17 mouse cellular contexts compared by ENCODE assay signal in the genomic region with DNA sequence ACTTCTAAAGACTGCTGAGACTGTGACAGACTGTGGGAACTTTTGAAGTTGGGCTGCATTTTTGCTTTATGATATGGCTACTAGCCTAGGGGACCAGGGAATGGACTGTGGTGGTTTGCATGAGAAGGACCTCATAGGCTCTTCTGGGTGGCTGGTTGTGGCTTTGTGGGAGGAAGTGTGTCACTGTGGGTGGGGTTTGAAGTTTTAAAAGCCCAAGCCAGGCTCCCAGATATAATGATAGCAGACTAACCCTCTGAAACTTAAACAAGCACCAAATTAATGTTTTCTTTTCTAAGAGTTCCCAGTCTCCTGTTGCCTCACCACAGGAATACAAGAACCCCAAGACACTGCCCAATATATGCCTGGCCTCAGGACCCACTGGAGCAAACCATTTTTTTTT.
"Had no signal": no experiment of that assay in that cellular context is flagged by ENCODE, and none has a peak within 500 bp of the region (broad histone marks: within the 10 kb centered on the region; RNA-seq: fewer than 3 reads in every experiment).

No protein-coding gene starts in this region.

- DNase-seq: retina, postnatal 1 day; right cerebral cortex, adult 18-20 months; right cerebral cortex, postnatal 14 days; right cerebral cortex, postnatal 25 days; right cerebral cortex, postnatal 4 days; spleen, adult 18-20 months; thymus, adult 18-20 months; thymus, adult 2 months; thymus, postnatal 14 days; thymus, postnatal 25 days; thymus, postnatal 36 days; thymus, postnatal 4 days had no signal

- H3K9me3 ChIP-seq: neural tube, embryonic 12.5 days; neural tube, embryonic 13.5 days; neural tube, embryonic 15.5 days; stomach, embryonic 15.5 days had no signal

- H3K4me3 ChIP-seq: neural tube, embryonic 12.5 days; neural tube, embryonic 13.5 days; neural tube, embryonic 15.5 days; stomach, embryonic 15.5 days had no signal

- H3K4me1 ChIP-seq: neural tube, embryonic 12.5 days; neural tube, embryonic 13.5 days; neural tube, embryonic 15.5 days; stomach, embryonic 15.5 days had no signal

- H3K27me3 ChIP-seq: neural tube, embryonic 12.5 days; neural tube, embryonic 13.5 days; neural tube, embryonic 15.5 days; stomach, embryonic 15.5 days had no signal

- H3K27ac ChIP-seq: neural tube, embryonic 12.5 days; neural tube, embryonic 13.5 days; neural tube, embryonic 15.5 days; stomach, embryonic 15.5 days; stomach, postnatal 0 days had no signal

- H3K4me2 ChIP-seq: neural tube, embryonic 12.5 days; neural tube, embryonic 13.5 days; neural tube, embryonic 15.5 days; stomach, embryonic 15.5 days had no signal

- H3K9ac ChIP-seq: neural tube, embryonic 12.5 days; neural tube, embryonic 13.5 days; neural tube, embryonic 15.5 days; stomach, embryonic 15.5 days had no signal

- H3K36me3 ChIP-seq: neural tube, embryonic 12.5 days; neural tube, embryonic 13.5 days; neural tube, embryonic 15.5 days; stomach, embryonic 15.5 days had no signal
